Mouse (Mus musculus) stomach, postnatal 0 days (tissue): Measurements from ENCODE around the gene 9930021J03Rik. TPM values are rescaled to one million over a fixed set of nuclear protein-coding genes. Genes with fewer than 3 reads are reported as not detected.

Experiments used
- ATAC-seq: fragments of 200-750 bp; cut with Nextera tagmentation; 2 replicates; pipeline ENCODE4 v1.8.0; 2017; ENCODE audit not compliant: low FRiP score, low TSS enrichment
- DNase-seq: peaks from one replicate; pipeline ENCODE4 v3.0.0-alpha.2; 2016; ENCODE audit warnings: low spot score
- H3K27ac ChIP-seq: fragments of 300-500 bp; sonication (generic); replicated peaks from 2 replicates; pipeline ENCODE4 v1.5.1; 2014; ENCODE audit warnings: mild to moderate bottlenecking, control low read depth
- H3K27me3 ChIP-seq: fragments of 300-500 bp; sonication (generic); 2 replicates; pipeline ENCODE4 v1.6.1; 2014; ENCODE audit warnings: low read length; ENCODE audit not compliant: control insufficient read depth, insufficient read depth
- H3K36me3 ChIP-seq: fragments of 300-500 bp; sonication (generic); 2 replicates; pipeline ENCODE4 v1.6.1; 2014; ENCODE audit warnings: low read length, mixed read lengths; ENCODE audit not compliant: control insufficient read depth, insufficient read depth
- H3K4me1 ChIP-seq: fragments of 300-500 bp; sonication (generic); replicated peaks from 2 replicates; pipeline ENCODE4 v1.6.1; 2014; ENCODE audit warnings: antibody characterized with exemption; ENCODE audit not compliant: control insufficient read depth, insufficient read depth
- H3K4me2 ChIP-seq: fragments of 300-500 bp; sonication (generic); replicated peaks from 2 replicates; pipeline ENCODE4 v1.6.1; 2014; ENCODE audit warnings: low read depth, mild to moderate bottlenecking, control low read depth, moderate library complexity
- H3K4me3 ChIP-seq: fragments of 300-500 bp; sonication (generic); 2 replicates; pipeline ENCODE4 v1.5.1; 2014; ENCODE audit warnings: low read depth, low read length, control low read depth
- H3K9ac ChIP-seq: fragments of 300-500 bp; sonication (generic); 2 replicates; pipeline ENCODE4 v1.6.1; 2014; ENCODE audit warnings: mild to moderate bottlenecking, low read length, control low read depth, mixed read lengths
- H3K9me3 ChIP-seq: fragments of 300-500 bp; sonication (generic); 2 replicates; pipeline ENCODE4 v1.6.1; 2016; ENCODE audit warnings: low read length; ENCODE audit not compliant: control insufficient read depth
- CTCF ChIP-seq: IDR thresholded peaks from 2 replicates; pipeline ENCODE4 v1.5.1; 2016; ENCODE audit warnings: antibody characterized with exemption, low read depth, mild to moderate bottlenecking, moderate library complexity
- EP300 ChIP-seq: optimal IDR thresholded peaks from 2 replicates; pipeline ENCODE3; 2016; ENCODE audit warnings: antibody characterized with exemption
- WGBS: fragments of 180-500 bp; shearing (Covaris S2); extraction: QIAGEN DNeasy Blood & Tissue Kit; methylation state at CpG from one replicate; pipeline ENCODE4 v1.1.7; 2014; 5-methylcytosine and 5-hydroxymethylcytosine counted together
- polyA plus RNA-seq: library from polyadenylated mRNA; unstranded; fragments of >200 nt; fragmentation: Nextera tagmentation; extraction: Ambion mirVana; gene quantifications from 2 replicates; pipeline ENCODE4 v1.2.1, GENCODE M21; 2015

Gene 9930021J03Rik
- polyA plus RNA-seq, 1 experiment from 2014 or later, result 2.8 TPM

- no peaks in the 10 kb centered on the region for H3K9me3 ChIP-seq
- ATAC-seq, result no peak
- DNase-seq, result no peak
- no peaks in the 10 kb centered on the region for H3K4me1 ChIP-seq
- H3K4me3 ChIP-seq, result no peak overlapping the region
- no peak overlapping the region for H3K4me2 ChIP-seq
- no peak overlapping the region for H3K9ac ChIP-seq
- TF ChIP-seq EP300 (no peak), CTCF (no peak)
- no peaks in the 10 kb centered on the region for H3K36me3 ChIP-seq
- 93% methylated on average over 13 of the region's 13 CpGs for WGBS
- no peaks in the 10 kb centered on the region for H3K27me3 ChIP-seq
- no peak overlapping the region for H3K27ac ChIP-seq
These were observed 133.1 kb downstream of the 9930021J03Rik start for GRCm38 (mm10) chr19:29672660-29673059.

- H3K27me3 ChIP-seq, result no peaks in the 10 kb centered on the region
- ATAC-seq, result no peak
These were observed 134.6 kb downstream of the 9930021J03Rik start for GRCm38 (mm10) chr19:29671160-29671559.

DNA sequence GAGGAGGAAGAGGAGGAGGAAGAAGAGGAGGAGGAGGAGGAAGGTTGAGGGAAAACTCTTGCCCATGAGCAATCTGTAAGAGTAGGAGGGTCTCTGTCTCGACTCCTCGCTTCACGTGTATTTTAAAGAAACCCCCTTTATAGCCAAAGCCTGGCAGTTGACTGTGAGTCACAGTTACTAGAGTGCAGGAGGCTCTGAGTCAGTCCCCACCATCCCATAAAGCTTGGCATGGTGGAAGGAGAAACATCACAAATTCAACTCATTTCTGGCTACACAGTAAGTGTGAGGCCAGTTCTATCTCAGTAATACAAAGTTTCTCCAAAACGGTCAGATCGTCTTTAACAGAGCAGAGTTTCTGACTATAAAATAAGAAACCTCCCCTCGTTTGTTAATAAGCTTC lies 135.5 kb downstream of the 9930021J03Rik start:
- DNase-seq (no peak), ATAC-seq (no peak)
- Histone ChIP-seq H3K9me3 (no peaks in the 10 kb centered on the region), H3K27ac (no peak overlapping the region), H3K9ac (no peak overlapping the region), H3K4me3 (no peak overlapping the region), H3K36me3 (no peaks in the 10 kb centered on the region), H3K4me1 (no peaks in the 10 kb centered on the region), H3K4me2 (no peak overlapping the region), H3K27me3 (no peaks in the 10 kb centered on the region)
- 88% methylated on average over 6 of the region's 6 CpGs for WGBS
- TF ChIP-seq EP300 (no peak), CTCF (no peak)

More at GRCm38 (mm10) chr19:29671160-29671559, 134.6 kb downstream of the 9930021J03Rik start:
- TF ChIP-seq EP300 (no peak), CTCF (no peak)
- no peak overlapping the region for H3K27ac ChIP-seq
- H3K4me1 ChIP-seq, result no peaks in the 10 kb centered on the region
- no peaks in the 10 kb centered on the region for H3K36me3 ChIP-seq
- no peak overlapping the region for H3K9ac ChIP-seq
- 65% methylated on average over 2 of the region's 2 CpGs for whole genome bisulfite sequencing
- H3K4me2 ChIP-seq, result no peak overlapping the region
- H3K4me3 ChIP-seq, result no peak overlapping the region
- DNase-seq, result no peak
- H3K9me3 ChIP-seq, result no peaks in the 10 kb centered on the region

DNA sequence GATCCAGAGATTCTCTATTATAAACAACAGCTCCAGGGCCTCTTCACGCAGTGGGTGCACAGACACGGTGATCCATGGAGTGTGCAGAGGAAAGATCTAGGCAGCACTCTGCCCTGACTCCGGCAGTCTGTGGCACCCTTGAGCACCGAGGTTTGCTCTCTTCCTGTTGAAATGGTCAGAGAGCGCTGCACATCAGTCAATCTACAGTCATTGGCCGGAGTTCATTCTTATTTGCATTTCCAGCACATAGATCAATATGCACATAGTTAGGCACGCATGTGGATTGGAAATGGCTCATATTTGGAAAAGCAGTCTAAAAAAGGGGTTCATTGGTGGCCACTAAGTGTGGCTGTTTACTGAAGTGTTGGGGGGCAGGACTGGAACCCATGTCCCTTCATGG lies 137.7 kb downstream of the 9930021J03Rik start:
- no peak for DNase-seq
- 80% methylated on average over 7 of the region's 7 CpGs for WGBS
- Histone ChIP-seq H3K36me3 (no peaks in the 10 kb centered on the region), H3K27ac (no peak overlapping the region), H3K9ac (no peak overlapping the region), H3K4me3 (no peak overlapping the region), H3K4me2 (no peak overlapping the region), H3K27me3 (no peaks in the 10 kb centered on the region), H3K4me1 (no peaks in the 10 kb centered on the region), H3K9me3 (no peaks in the 10 kb centered on the region)
- TF ChIP-seq CTCF, result no peak
- TF ChIP-seq EP300, result no peak
- no peak for ATAC-seq

- TF ChIP-seq EP300 (no peak), CTCF (no peak)
- H3K36me3 ChIP-seq, result no peaks in the 10 kb centered on the region
- DNase-seq (peak; percentile 50), ATAC-seq (peak; percentile 85)
- H3K4me3 ChIP-seq, result no peak overlapping the region
- WGBS, result 54% methylated on average over 5 of the region's 5 CpGs
- no peak overlapping the region; the same call in 1 of the 2 replicates for H3K27ac ChIP-seq
- H3K27me3 ChIP-seq, result no peaks in the 10 kb centered on the region
- no peaks in the 10 kb centered on the region for H3K4me1 ChIP-seq
- no peak overlapping the region for H3K9ac ChIP-seq
- H3K4me2 ChIP-seq, result no peak overlapping the region
- no peaks in the 10 kb centered on the region for H3K9me3 ChIP-seq
These were observed 138.7 kb downstream of the 9930021J03Rik start for GRCm38 (mm10) chr19:29666965-29667594.

- Histone ChIP-seq H3K9me3 (no peaks in the 10 kb centered on the region), H3K27ac (no peak overlapping the region), H3K27me3 (no peaks in the 10 kb centered on the region), H3K9ac (no peak overlapping the region), H3K4me2 (no peak overlapping the region), H3K4me1 (no peaks in the 10 kb centered on the region), H3K36me3 (no peaks in the 10 kb centered on the region), H3K4me3 (no peak overlapping the region)
- ATAC-seq (0 out of 2 replicates have a peak, but pooled peaks have one; percentile 10), DNase-seq (no peak)
- TF ChIP-seq CTCF (no peak), EP300 (no peak)
- 75% methylated on average over 4 of the region's 4 CpGs for WGBS
These were observed 139.6 kb downstream of the 9930021J03Rik start for GRCm38 (mm10) chr19:29666164-29666563.
